Mouse (Mus musculus) forebrain, embryonic 16.5 days (tissue): ENCODE data around the gene Mpst. TPM values are rescaled to one million over a fixed set of nuclear protein-coding genes. Genes with fewer than 3 reads are reported as not detected.

Experiments
- ATAC-seq: fragments of 200-750 bp; cut with Nextera tagmentation; 2 replicates; pipeline ENCODE4 v1.8.0; 2017; ENCODE audit warnings: mild to moderate bottlenecking, moderate library complexity
- H3K27ac ChIP-seq: fragments of 300-500 bp; sonication (generic); 2 replicates; pipeline ENCODE4 v1.5.1; 2014; ENCODE audit warnings: low read length, control low read depth
- H3K27me3 ChIP-seq: fragments of 300-500 bp; sonication (generic); replicated peaks from 2 replicates; pipeline ENCODE4 v1.6.1; 2014; ENCODE audit warnings: low read length; ENCODE audit not compliant: control insufficient read depth, insufficient read depth
- H3K36me3 ChIP-seq: fragments of 300-500 bp; sonication (generic); 2 replicates; pipeline ENCODE4 v1.6.1; 2014; ENCODE audit not compliant: control insufficient read depth, insufficient read depth
- H3K4me1 ChIP-seq: fragments of 300-500 bp; sonication (generic); replicated peaks from 2 replicates; pipeline ENCODE4 v1.6.1; 2014; ENCODE audit warnings: low read length; ENCODE audit not compliant: control insufficient read depth, insufficient read depth
- H3K4me2 ChIP-seq: fragments of 300-500 bp; sonication (generic); 2 replicates; pipeline ENCODE4 v1.6.1; 2014; ENCODE audit warnings: mild to moderate bottlenecking, low read length, control low read depth
- H3K4me3 ChIP-seq: fragments of 300-500 bp; sonication (generic); replicated peaks from 2 replicates; pipeline ENCODE4 v1.5.1; 2014; ENCODE audit warnings: mild to moderate bottlenecking, low read length, control low read depth
- H3K9ac ChIP-seq: fragments of 300-500 bp; sonication (generic); replicated peaks from 2 replicates; pipeline ENCODE4 v1.6.1; 2014; ENCODE audit warnings: low read depth, low read length, control low read depth
- H3K9me3 ChIP-seq: fragments of 300-500 bp; sonication (generic); 2 replicates; pipeline ENCODE4 v1.6.1; 2016; ENCODE audit warnings: low read length; ENCODE audit not compliant: control insufficient read depth
- WGBS: fragments of 180-500 bp; shearing (Covaris S2); extraction: QIAGEN DNeasy Blood & Tissue Kit; methylation state at CpG from one replicate; pipeline ENCODE4 v1.1.7; 2014; 5-methylcytosine and 5-hydroxymethylcytosine counted together
- polyA plus RNA-seq: library from polyadenylated mRNA; unstranded; fragments of >200 nt; fragmentation: Nextera tagmentation; extraction: Ambion mirVana; gene quantifications from 2 replicates; pipeline ENCODE4 v1.2.1, GENCODE M21; 2015

The Mpst gene
- polyA plus RNA-seq = 4.4 and 5.0 TPM in 2 replicates

DNA sequence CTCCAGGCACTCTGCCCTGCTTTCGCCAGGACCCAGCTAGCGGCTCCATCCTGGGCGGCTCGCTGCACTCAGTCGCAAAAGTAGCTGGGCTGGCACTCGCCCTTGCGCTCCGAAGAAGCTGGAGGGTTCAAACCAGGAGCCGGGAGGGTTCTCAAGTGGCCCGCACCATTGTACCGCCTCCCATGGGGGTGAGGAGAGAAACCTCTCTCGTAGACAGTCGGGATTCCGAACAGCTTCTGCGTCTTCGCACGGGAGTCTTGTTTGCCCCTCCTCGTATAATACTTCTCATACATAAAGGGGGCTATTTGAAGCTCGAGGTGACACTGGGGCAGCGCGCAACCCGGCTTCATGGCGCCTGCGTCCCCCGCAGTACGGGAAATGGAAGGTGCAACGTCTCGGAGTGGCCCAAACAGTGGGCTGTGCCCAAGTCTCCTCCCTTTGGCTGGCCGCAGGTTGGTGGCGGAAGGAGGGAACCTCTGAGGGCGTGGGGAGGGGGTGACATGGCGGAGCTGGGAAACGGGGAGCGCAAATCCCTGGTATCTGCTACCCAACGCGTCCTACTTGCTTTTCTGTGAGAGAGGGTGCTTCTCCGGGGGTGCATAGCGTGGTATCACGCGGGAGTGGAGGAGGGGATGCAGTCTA lies at the start of gene Mpst:
Gene Mpst, plus strand, starts transcription at position 124 of the 642 bp plus-strand sequence.
- Histone ChIP-seq H3K27me3 (peaks cover 24% of the 10 kb centered on the region), H3K27ac (peak within 1 kb of the TSS; percentile 97), H3K36me3 (no peaks in the 10 kb centered on the region), H3K4me1 (peaks cover 57% of the 10 kb centered on the region), H3K4me3 (peak within 1 kb of the TSS; percentile 86), H3K4me2 (peak within 1 kb of the TSS; percentile 93), H3K9me3 (no peaks in the 10 kb centered on the region), H3K9ac (peak within 1 kb of the TSS; percentile 90)
- ATAC-seq = peak; percentile 87
- under 1% methylated on average over 40 of the region's 40 CpGs for whole genome bisulfite sequencing

DNA sequence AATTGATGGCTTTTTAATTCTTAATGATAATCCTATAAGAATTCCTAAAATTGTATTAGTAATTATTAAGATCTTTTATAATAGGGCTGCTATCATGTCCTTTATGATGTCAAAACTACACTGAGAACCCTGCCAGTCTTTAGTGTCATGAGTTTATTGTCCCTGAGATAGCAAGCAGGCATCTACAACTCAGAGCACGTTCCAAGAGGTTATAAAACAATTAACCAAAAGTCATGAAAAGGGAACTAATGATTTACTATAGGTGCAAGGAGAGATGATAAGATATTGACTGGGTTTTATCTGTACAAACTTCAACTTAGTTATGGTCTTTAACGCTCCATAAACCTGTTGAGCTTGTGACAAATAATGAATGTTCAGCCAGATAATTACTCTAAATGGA lies 40.3 kb upstream of the Mpst start:
- Histone ChIP-seq H3K4me3 (no peak overlapping the region), H3K27me3 (peaks cover 8% of the 10 kb centered on the region; the same call in 1 of the 2 replicates), H3K4me2 (no peak overlapping the region), H3K27ac (no peak overlapping the region), H3K9me3 (no peaks in the 10 kb centered on the region), H3K36me3 (no peaks in the 10 kb centered on the region), H3K4me1 (no peaks in the 10 kb centered on the region), H3K9ac (no peak overlapping the region)
- no peak for ATAC-seq
- WGBS = 83% methylated on average over 2 of the region's 2 CpGs

DNA sequence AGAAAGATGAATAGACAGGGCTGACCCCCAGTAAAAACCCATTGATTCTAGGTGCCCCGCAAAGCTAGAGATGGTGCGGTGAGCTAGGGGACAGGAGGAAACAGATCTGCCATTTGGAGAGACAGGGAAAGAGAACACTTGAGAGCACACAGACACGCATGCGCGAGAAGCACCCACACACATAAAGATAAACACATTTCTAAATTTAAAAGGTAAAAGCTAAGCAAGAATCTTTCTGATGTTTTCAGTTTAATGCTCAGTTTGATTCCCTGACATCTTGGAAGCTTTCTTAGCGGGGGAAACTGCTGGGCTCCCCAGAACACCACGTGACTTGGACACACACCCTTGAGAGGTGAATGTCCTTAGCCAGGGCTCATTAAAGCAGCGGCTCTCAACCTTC lies 39.3 kb upstream of the Mpst start:
- no peak overlapping the region for H3K4me2 ChIP-seq
- no peaks in the 10 kb centered on the region for H3K4me1 ChIP-seq
- no peak for ATAC-seq
- H3K27ac ChIP-seq = no peak overlapping the region
- no peaks in the 10 kb centered on the region for H3K36me3 ChIP-seq
- peaks cover 8% of the 10 kb centered on the region; the same call in 1 of the 2 replicates for H3K27me3 ChIP-seq
- H3K9me3 ChIP-seq = no peaks in the 10 kb centered on the region
- no peak overlapping the region for H3K9ac ChIP-seq
- H3K4me3 ChIP-seq = no peak overlapping the region
- 79% methylated on average over 8 of the region's 8 CpGs for WGBS

DNA sequence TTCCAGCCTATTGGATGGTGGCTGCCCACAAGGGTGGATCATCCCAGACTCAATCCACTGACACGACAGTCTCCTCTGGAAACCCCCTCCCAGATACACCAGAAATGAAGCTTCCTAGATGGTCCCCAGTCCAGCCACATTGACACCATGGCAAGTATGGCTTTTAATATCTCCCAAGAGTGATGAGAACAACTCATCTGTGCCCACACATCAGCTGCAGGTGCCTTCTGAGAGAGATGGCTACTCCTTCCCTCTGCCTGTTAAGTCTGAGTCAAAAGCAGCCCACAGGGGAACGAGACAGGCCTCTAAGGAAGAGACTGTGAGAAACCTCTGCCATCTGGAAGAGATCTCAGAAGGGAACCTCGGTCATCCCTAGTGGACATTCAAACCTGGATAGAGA lies 38.4 kb upstream of the Mpst start:
- Histone ChIP-seq H3K4me3 (no peak overlapping the region), H3K9ac (no peak overlapping the region), H3K9me3 (no peaks in the 10 kb centered on the region), H3K27ac (no peak overlapping the region), H3K4me1 (no peaks in the 10 kb centered on the region), H3K36me3 (no peaks in the 10 kb centered on the region), H3K27me3 (peaks cover 8% of the 10 kb centered on the region; the same call in 1 of the 2 replicates), H3K4me2 (no peak overlapping the region)
- 73% methylated on average over 3 of the region's 3 CpGs for WGBS
- no peak for ATAC-seq

DNA sequence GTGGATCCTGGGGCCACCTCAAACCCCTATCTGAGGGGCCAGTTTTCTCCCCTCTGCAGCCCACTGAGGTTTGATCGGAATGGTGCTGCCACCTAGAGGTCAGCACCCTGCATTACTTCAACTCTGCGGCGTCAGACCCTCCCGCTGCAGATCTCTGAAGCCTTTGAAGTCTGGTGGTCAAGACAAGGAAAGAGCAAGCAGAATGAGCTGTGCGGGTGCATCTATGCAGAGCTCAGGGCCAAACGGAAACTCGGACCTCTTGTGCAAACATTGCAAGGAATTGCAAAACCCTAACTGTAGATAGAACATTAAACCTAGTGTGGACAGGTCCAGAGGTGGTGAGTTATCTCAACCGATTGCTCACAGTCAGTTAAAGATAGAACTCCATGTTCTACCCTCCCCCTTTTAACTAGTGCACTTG lies 37.3 kb upstream of the Mpst start:
- Histone ChIP-seq H3K27me3 (peaks cover 8% of the 10 kb centered on the region; the same call in 1 of the 2 replicates), H3K9ac (no peak overlapping the region), H3K27ac (no peak overlapping the region), H3K36me3 (no peaks in the 10 kb centered on the region), H3K9me3 (no peaks in the 10 kb centered on the region), H3K4me3 (no peak overlapping the region), H3K4me2 (no peak overlapping the region), H3K4me1 (no peaks in the 10 kb centered on the region)
- WGBS = 13% methylated on average over 8 of the region's 8 CpGs
- ATAC-seq = no peak

DNA sequence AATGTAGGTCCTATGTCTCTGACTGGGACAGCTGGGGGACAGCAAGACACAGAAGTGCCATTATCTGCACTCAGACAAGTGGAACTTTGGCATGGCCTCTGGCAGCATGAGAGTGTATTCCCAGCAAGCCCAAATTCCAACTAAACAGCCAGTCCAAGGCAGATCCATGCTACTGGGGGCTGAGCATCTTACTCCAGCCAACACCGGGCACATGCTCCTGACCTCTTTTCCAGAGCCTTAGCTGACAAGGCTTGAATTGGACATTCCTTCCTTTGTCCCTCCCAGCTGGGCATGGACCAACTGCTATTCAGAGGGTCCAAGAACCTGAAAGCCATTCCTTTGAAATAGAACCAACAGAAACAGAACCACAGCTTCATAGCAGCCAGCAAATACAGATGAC lies 36.6 kb upstream of the Mpst start:
- Histone ChIP-seq H3K9me3 (no peaks in the 10 kb centered on the region), H3K27ac (no peak overlapping the region), H3K4me2 (no peak overlapping the region), H3K27me3 (peaks cover 8% of the 10 kb centered on the region; the same call in 1 of the 2 replicates), H3K4me1 (no peaks in the 10 kb centered on the region), H3K36me3 (no peaks in the 10 kb centered on the region), H3K9ac (no peak overlapping the region), H3K4me3 (no peak overlapping the region)
- WGBS = 44% methylated on average over 1 of the region's 1 CpGs
- no peak for ATAC-seq

DNA sequence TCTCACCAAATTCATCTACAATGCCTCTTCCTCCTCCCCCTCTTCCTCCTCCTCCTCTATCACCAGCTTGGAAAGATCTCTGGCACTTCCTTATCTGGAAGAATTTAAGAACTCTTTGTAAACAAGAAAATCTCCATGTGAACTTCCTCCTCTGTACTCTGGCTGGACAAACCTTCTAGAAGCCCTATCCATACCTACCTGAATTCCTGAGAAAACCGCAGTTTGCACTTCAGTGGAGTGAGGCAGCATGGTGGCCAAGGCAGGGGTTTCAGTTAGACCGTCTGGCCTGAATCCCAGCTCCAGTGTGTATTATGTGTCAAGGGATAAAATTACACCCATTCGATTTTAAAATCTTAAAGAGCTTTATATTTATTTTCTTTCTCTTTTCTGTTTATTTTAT lies 33.4 kb upstream of the Mpst start:
- ATAC-seq = no peak
- no peak overlapping the region for H3K27ac ChIP-seq
- 80% methylated on average over 3 of the region's 3 CpGs for WGBS
- no peaks in the 10 kb centered on the region for H3K4me1 ChIP-seq
- H3K4me3 ChIP-seq = no peak overlapping the region
- no peaks in the 10 kb centered on the region for H3K36me3 ChIP-seq
- no peaks in the 10 kb centered on the region for H3K9me3 ChIP-seq
- no peak overlapping the region for H3K9ac ChIP-seq
- peaks cover 8% of the 10 kb centered on the region; the same call in 1 of the 2 replicates for H3K27me3 ChIP-seq
- no peak overlapping the region for H3K4me2 ChIP-seq

DNA sequence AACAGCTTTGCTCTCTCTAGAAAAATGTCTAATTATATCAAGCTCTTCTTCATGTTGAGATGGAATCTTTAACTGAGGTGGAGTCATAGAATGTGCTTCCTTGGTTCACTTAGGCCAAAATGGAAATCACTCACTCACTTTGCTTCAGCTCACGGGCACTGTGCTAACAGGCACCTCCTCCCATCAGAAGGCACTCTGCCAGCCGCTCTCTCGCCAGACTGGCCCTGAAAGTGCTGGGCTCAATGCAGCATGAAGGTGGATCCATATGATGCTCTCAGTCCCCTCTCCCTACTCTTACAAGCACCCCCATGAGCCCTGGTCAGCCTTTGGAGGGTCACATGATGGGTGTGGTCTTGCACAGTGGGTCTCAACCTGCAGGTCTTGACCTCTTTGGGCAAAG lies 32.0 kb upstream of the Mpst start:
- Histone ChIP-seq H3K36me3 (no peaks in the 10 kb centered on the region), H3K4me1 (no peaks in the 10 kb centered on the region), H3K9me3 (no peaks in the 10 kb centered on the region), H3K27ac (no peak overlapping the region), H3K4me2 (no peak overlapping the region), H3K27me3 (peaks cover 1% of the 10 kb centered on the region; the same call in 1 of the 2 replicates), H3K9ac (no peak overlapping the region), H3K4me3 (no peak overlapping the region)
- 30% methylated on average over 3 of the region's 3 CpGs for WGBS
- ATAC-seq = no peak

DNA sequence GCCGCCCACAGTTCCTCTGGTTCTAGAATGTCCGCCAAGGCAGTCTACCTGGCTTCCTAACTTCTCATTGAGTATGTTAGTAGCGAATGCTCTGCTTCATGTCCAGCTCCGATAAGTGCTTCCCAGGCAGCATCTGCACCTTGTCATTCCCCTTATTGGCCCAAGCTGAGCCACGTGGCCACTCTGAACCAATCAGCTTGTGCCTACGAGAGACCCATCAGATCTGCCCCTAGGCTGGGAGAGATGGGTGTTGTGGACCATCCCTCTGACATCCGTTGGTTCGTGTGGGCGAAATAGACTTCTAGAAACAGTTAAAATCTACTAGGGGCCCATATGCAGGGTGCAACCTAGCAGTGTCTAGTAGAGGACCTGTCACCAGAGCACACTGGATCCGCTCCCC lies 28.4 kb upstream of the Mpst start:
- no peak overlapping the region for H3K9ac ChIP-seq
- ATAC-seq = no peak

More for the DNA sequence above, 28.4 kb upstream of the Mpst start:
- Histone ChIP-seq H3K36me3 (no peaks in the 10 kb centered on the region), H3K4me3 (no peak overlapping the region), H3K4me1 (peaks cover 7% of the 10 kb centered on the region), H3K27me3 (no peaks in the 10 kb centered on the region), H3K27ac (no peak overlapping the region), H3K4me2 (no peak overlapping the region), H3K9me3 (no peaks in the 10 kb centered on the region)
- 90% methylated on average over 10 of the region's 10 CpGs for WGBS
